Mouse (Mus musculus) urinary bladder, postnatal 14 days (tissue): ENCODE measurements around the gene G3bp2.

Experiments
- DNase-seq: peaks from one replicate; pipeline ENCODE4 v3.0.0; 2021; ENCODE audit warnings: low spot score

The G3bp2 gene

DNA sequence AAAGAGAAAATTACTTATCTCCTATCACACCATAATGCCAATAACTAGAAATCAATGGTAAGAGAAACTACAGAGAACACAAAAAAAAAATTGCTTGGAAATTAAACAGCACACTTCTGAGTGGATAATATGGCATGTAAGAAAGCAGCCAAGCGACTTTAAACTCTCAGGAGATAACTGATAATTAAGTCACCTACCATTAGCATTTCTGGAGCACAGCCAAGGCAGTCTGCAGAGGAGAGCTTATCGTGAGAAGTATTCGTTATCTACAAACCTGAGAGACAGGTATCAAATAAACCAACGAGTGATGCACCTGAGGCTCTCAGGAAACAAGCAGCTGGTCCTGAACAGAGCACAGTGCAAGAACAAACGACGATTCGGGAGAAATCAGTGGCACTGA, 71.8 kb downstream of the G3bp2 start:
- DNase-seq: no peak

DNA sequence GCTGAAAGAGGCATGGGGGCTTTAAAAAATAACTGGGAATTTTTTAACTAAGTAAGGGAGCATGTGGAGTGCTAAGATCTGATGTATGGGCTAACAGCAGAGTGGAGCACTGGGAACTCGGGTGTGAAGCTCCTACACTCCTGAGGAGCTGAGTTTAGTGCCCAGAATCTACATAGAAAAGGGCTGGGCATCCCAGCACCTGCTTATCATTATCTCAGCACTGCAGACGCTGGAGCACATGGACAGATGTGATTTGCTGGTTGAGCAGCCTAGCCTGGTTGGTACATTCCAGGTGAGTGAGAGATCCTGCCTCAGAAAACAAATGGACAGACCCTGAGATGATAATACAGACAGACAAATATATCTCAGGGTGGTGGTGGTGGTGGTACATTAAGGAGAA, 73.7 kb downstream of the G3bp2 start:
- DNase-seq: no peak

DNA sequence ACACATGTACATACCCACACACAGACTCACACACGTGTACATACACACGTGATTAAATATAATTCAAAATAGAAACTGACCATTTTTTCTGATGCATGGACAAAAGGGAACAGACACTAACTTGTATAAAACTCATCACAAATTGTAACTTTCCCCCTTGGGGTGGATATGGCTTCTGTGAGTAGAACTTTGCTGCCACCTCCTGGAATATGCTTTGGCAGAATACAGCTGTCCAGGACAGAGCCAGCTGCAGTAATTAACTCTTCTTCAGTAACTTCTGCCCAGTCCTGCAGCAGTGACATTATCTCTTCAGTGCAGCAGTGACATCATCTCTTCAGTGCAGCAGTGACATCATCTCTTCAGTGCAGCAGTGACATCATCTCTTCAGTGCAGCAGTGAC, 80.5 kb downstream of the G3bp2 start:
- no peak for DNase-seq
